Mouse (Mus musculus) liver, adult 2 months (tissue): ENCODE measurements around the gene Ppfia2. TPM values are rescaled to one million over a fixed set of nuclear protein-coding genes. Genes with fewer than 3 reads are reported as not detected.

Source experiments
- DNase-seq: peaks from one replicate; pipeline ENCODE4 v3.0.0-alpha.2; 2011; ENCODE audit warnings: low read depth, low spot score; ENCODE audit errors: extremely low read depth
- H3K27ac ChIP-seq: fragments of 200-500 bp; replicated peaks from 2 replicates; pipeline ENCODE4 v1.5.1; 2012; ENCODE audit warnings: low read depth, mild to moderate bottlenecking, control low read depth, inconsistent platforms, low read length; ENCODE audit not compliant: insufficient read depth
- H3K27me3 ChIP-seq: fragments of 200-500 bp; 2 replicates; pipeline ENCODE4 v1.6.1; 2012; ENCODE audit warnings: mild to moderate bottlenecking, moderate library complexity, low read length, inconsistent platforms; ENCODE audit not compliant: control insufficient read depth, insufficient read depth
- H3K36me3 ChIP-seq: fragments of 200-500 bp; 2 replicates; pipeline ENCODE4 v1.6.1; 2012; ENCODE audit warnings: low read length, inconsistent platforms; ENCODE audit not compliant: control insufficient read depth, insufficient read depth
- H3K4me1 ChIP-seq: fragments of 200-500 bp; 2 replicates; pipeline ENCODE4 v1.6.1; 2011; ENCODE audit warnings: low read length; ENCODE audit not compliant: control insufficient read depth, insufficient read depth
- H3K4me3 ChIP-seq: fragments of 200-500 bp; 2 replicates; pipeline ENCODE4 v1.5.1; 2011; ENCODE audit warnings: low read depth, mild to moderate bottlenecking, control low read depth, low read length, moderate library complexity; ENCODE audit not compliant: insufficient read depth
- H3K79me2 ChIP-seq: fragments of 200-500 bp; 2 replicates; pipeline ENCODE4 v1.6.1; 2012; ENCODE audit warnings: inconsistent platforms, mild to moderate bottlenecking, low read length, moderate library complexity; ENCODE audit not compliant: control insufficient read depth, insufficient read depth
- H3K9ac ChIP-seq: fragments of 200-500 bp; 2 replicates; pipeline ENCODE4 v1.6.1; 2012; ENCODE audit warnings: low read depth, mild to moderate bottlenecking, control low read depth, inconsistent platforms, low read length
- CTCF ChIP-seq: fragments of 200-500 bp; IDR thresholded peaks from 2 replicates; pipeline ENCODE4 v1.5.1; 2011; ENCODE audit warnings: low read depth, low read length, control low read depth
- POLR2A ChIP-seq: fragments of 200-500 bp; IDR thresholded peaks from 2 replicates; pipeline ENCODE4 v1.6.1; 2011; ENCODE audit warnings: low read length, control low read depth; ENCODE audit not compliant: insufficient read depth; ENCODE audit errors: extremely low read depth
- WGBS: fragments of 180-500 bp; shearing (Covaris S2); methylation state at CpG from one replicate; pipeline ENCODE4 v1.1.7; 2018; 5-methylcytosine and 5-hydroxymethylcytosine counted together
- polyA plus RNA-seq: library from polyadenylated mRNA; depleted of rRNA; stranded (reverse); fragments of >200 nt; gene quantifications from 2 replicates; pipeline ENCODE4 v1.2.3, GENCODE M21; 2012
- total RNA-seq: library from RNA; depleted of rRNA; stranded (reverse); fragments of >200 nt; gene quantifications from 2 replicates; pipeline ENCODE4 v1.2.3, GENCODE M21; 2014

The Ppfia2 gene
- total and polyA plus RNA-seq, 2 experiments: 0.02 to 0.74 TPM

DNA sequence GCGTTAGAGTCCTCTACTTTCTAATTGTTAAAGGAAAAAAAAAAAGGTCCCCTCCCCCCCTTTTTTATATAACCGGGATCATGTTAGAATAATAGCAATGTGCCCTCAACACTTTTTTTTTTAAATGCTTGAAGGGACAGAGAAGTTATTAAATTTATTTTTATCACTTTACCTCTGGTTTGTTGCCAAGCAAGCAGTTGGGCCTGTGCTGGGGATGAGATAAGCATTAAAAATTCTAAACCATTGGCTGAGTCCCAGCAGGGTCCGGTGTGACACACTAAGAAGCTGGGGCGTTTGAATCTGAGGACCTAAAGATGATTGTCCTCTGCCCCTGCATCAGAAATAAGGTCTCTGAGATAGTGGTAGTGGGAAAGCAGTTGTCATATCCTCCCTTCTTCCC lies 114.9 kb downstream of the Ppfia2 start:
- H3K4me1 ChIP-seq: no peaks in the 10 kb centered on the region
- 61% methylated on average over 4 of the region's 4 CpGs for WGBS
- TF ChIP-seq CTCF (no peak), POLR2A (no peak)
- no peak overlapping the region for H3K9ac ChIP-seq
- no peaks in the 10 kb centered on the region for H3K27me3 ChIP-seq
- H3K36me3 ChIP-seq: no peaks in the 10 kb centered on the region
- no peak overlapping the region for H3K27ac ChIP-seq
- no peak overlapping the region for H3K4me3 ChIP-seq
- DNase-seq: no peak
- no peaks in the 10 kb centered on the region for H3K79me2 ChIP-seq

DNA sequence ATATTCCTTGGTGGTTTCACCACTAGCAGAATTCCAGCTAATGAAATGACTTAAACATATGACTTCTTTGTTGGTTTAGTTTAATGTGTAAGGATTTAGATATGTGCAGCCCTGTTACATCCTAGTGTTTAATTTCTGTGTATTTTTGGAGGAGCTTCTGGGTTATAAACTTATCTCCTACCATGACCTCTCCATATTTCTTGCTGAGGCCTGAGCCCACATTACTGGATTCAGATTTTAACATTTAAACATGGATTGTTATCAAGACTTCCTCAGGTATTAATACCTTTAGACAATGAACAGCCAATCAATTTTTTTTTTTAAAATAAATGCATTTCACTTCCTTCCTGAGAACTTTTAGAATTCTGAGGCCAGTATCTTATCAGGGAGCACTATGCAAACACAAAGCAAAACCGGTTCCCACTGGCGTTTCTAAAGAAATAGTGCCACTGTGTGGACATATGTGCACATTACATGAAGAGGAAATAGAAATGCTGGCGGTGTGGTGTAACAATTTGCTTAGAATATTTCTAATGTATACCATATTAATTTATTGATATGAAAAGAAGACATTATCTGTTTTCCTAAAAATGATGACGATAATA lies 115.4 kb downstream of the Ppfia2 start:
- Histone ChIP-seq H3K27me3 (no peaks in the 10 kb centered on the region), H3K9ac (no peak overlapping the region), H3K36me3 (no peaks in the 10 kb centered on the region), H3K4me1 (no peaks in the 10 kb centered on the region), H3K4me3 (no peak overlapping the region), H3K79me2 (no peaks in the 10 kb centered on the region), H3K27ac (no peak overlapping the region)
- 1% methylated on average over 4 of the region's 4 CpGs for WGBS
- no peak for TF ChIP-seq POLR2A
- TF ChIP-seq CTCF: peak; percentile 35; the same call in 1 of the 2 replicates
- DNase-seq: peak; percentile 30

- H3K27ac ChIP-seq: no peak overlapping the region
- no peak for TF ChIP-seq CTCF
- no peak for TF ChIP-seq POLR2A
- WGBS: 63% methylated on average over 5 of the region's 5 CpGs
Measured at GRCm38 (mm10) chr10:106587817-106588216, 117.7 kb downstream of the Ppfia2 start.

GRCm38 (mm10) chr10:106590944-106591343 lies 120.8 kb downstream of the Ppfia2 start:
- H3K27me3 ChIP-seq: no peaks in the 10 kb centered on the region
- no peak overlapping the region for H3K9ac ChIP-seq
- no peaks in the 10 kb centered on the region for H3K4me1 ChIP-seq
- WGBS: 71% methylated on average over 1 of the region's 1 CpGs
- H3K36me3 ChIP-seq: no peaks in the 10 kb centered on the region
- TF ChIP-seq POLR2A: no peak
- no peak for TF ChIP-seq CTCF
- H3K27ac ChIP-seq: no peak overlapping the region
- H3K4me3 ChIP-seq: no peak overlapping the region
- H3K79me2 ChIP-seq: no peaks in the 10 kb centered on the region
- no peak for DNase-seq

More at GRCm38 (mm10) chr10:106587817-106588216, 117.7 kb downstream of the Ppfia2 start:
- no peaks in the 10 kb centered on the region for H3K36me3 ChIP-seq
- DNase-seq: no peak
- no peak overlapping the region for H3K9ac ChIP-seq
- no peak overlapping the region for H3K4me3 ChIP-seq
- no peaks in the 10 kb centered on the region for H3K27me3 ChIP-seq
- H3K4me1 ChIP-seq: no peaks in the 10 kb centered on the region
- no peaks in the 10 kb centered on the region for H3K79me2 ChIP-seq

DNA sequence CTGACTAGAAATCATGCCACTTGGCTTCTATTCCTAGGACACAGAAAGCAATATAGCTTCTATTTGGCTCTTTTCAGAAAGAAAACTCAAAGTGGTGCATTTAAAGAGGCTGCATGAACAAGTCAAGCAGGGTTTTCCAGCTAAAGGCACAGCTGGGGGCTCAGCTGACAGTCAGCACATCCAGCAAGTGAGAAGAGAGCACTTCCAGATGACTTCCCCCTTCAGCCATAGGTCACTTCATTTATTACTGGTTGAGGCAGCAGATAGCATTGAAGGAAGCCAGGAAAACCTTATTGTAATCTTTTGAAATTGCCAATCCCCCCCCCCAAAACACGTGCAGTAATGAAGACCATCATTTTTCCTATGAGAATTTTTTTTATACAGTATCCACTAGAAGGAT lies 126.8 kb downstream of the Ppfia2 start:
- no peak overlapping the region for H3K9ac ChIP-seq
- no peaks in the 10 kb centered on the region for H3K79me2 ChIP-seq
- DNase-seq: no peak
- no peaks in the 10 kb centered on the region for H3K27me3 ChIP-seq
- H3K4me1 ChIP-seq: no peaks in the 10 kb centered on the region
- no peak overlapping the region for H3K4me3 ChIP-seq
- TF ChIP-seq POLR2A (no peak), CTCF (no peak)
- 57% methylated on average over 1 of the region's 1 CpGs for WGBS
- H3K36me3 ChIP-seq: no peaks in the 10 kb centered on the region
- no peak overlapping the region for H3K27ac ChIP-seq

DNA sequence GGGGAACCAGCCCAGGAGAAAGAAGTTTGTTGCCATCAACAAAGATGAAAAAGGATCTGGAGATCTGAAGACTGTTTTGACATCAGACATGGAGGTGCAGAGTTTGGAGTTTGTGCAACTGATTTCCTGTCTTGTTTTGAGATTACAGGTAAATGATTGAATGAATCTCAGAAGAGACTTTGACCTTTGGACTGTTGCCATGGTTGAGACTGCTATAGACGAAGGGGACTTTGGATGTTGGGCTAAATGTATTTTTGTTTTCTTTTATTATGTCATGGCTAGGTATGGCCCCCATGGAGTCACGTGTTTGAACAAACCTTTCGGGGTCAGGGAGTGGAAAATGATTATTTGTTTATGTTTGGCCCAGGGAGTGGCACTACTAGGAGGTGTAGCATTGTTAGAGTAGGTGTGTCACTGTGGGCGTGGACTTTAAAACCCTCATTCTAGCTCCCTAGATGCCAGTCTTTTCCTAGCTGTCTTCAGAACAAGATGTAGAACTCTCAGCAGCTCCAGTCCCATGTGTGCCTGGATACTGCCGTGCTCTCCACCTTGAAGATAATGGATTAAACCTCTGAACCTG lies 133.3 kb downstream of the Ppfia2 start:
- Histone ChIP-seq H3K4me3 (no peak overlapping the region), H3K4me1 (no peaks in the 10 kb centered on the region), H3K36me3 (no peaks in the 10 kb centered on the region), H3K27me3 (no peaks in the 10 kb centered on the region), H3K79me2 (no peaks in the 10 kb centered on the region), H3K27ac (no peak overlapping the region), H3K9ac (no peak overlapping the region)
- peak; percentile 68 for DNase-seq
- WGBS: 43% methylated on average over 5 of the region's 5 CpGs
- TF ChIP-seq CTCF: no peak
- TF ChIP-seq POLR2A: no peak
